29 mouse cellular contexts compared by ENCODE assay signal in the genomic region with DNA sequence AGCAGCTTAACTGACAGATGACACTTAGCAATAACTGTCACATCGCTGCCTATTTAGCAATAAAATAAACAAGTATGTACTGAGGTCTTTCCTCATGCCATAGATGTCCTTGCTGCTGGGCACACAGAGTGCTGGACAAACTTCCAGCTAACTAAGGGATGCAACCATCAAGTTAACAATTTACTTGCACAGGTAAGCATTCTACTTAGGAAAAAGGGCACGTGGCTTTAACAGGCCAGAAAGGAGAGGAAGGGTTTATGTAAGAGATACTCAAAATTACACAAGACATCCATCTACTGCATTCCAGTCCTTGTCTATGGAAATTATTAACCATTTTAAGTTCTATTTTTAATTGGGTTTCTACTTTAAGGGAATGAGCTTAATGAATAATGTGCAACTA. TPM values are rescaled to one million over a fixed set of nuclear protein-coding genes. Genes with fewer than 3 reads are reported as not detected.
DNase-seq lines count a peak whose midpoint lies in the region; ATAC-seq and TF ChIP-seq lines count a peak whose summit lies in the region.
"Had no signal": no experiment of that assay in that cellular context is flagged by ENCODE, and none has a peak within 500 bp of the region (broad histone marks: within the 10 kb centered on the region; RNA-seq: fewer than 3 reads in every experiment).

No protein-coding gene starts in this region.

- no peak for TF ChIP-seq POLR2A in liver, adult 2 months (IDR thresholded peaks at IDR 0.05; ENCODE audit: extremely low read depth, insufficient read depth, low read length)
- no peak for TF ChIP-seq POLR2A in kidney, adult 2 months (IDR thresholded peaks at IDR 0.05; ENCODE audit: low read depth, low read length)

- ATAC-seq in liver, embryonic 11.5 days (replicated peaks; ENCODE audit: low FRiP score) = no peak
- ATAC-seq in Patski = peak; percentile 60
- ATAC-seq in midbrain, embryonic 11.5 days (ENCODE audit: low FRiP score) = no peak

- H3K27me3 ChIP-seq in liver, adult 2 months (ENCODE audit: control insufficient read depth, insufficient read depth, low read length) = no peaks in the 10 kb centered on the region
- H3K27me3 ChIP-seq in liver, embryonic 11.5 days (replicated peaks; ENCODE audit: control insufficient read depth, insufficient read depth, low read length) = no peaks in the 10 kb centered on the region
- no peaks in the 10 kb centered on the region for H3K27me3 ChIP-seq in Patski
- no peaks in the 10 kb centered on the region for H3K27me3 ChIP-seq in kidney, adult 2 months (replicated peaks; ENCODE audit: control insufficient read depth, insufficient read depth, low read length)
- H3K27me3 ChIP-seq in midbrain, embryonic 11.5 days (ENCODE audit: control insufficient read depth, insufficient read depth, low read length) = no peaks in the 10 kb centered on the region
- H3K27me3 ChIP-seq: CH12.LX; embryonic facial prominence, embryonic 12.5 days; hindbrain, embryonic 15.5 days; limb, embryonic 12.5 days; neural tube, embryonic 15.5 days had no signal

- POLR2A ChIA-PET in Patski (lab: Charles Lee) = no interaction called here

- peaks cover 37% of the 10 kb centered on the region for H3K4me1 ChIP-seq in liver, adult 2 months (ENCODE audit: control insufficient read depth, insufficient read depth, low read length)
- no peaks in the 10 kb centered on the region for H3K4me1 ChIP-seq in liver, embryonic 11.5 days (replicated peaks; ENCODE audit: control insufficient read depth, insufficient read depth, low read length)
- H3K4me1 ChIP-seq in kidney, adult 2 months (ENCODE audit: control insufficient read depth, insufficient read depth, low read length) = peaks cover 38% of the 10 kb centered on the region
- H3K4me1 ChIP-seq in midbrain, embryonic 11.5 days (ENCODE audit: control insufficient read depth, insufficient read depth, low read length) = no peaks in the 10 kb centered on the region
- H3K4me1 ChIP-seq: embryonic facial prominence, embryonic 12.5 days; limb, embryonic 12.5 days had no signal

- CTCF ChIA-PET in Patski (lab: Charles Lee) = interaction anchor here (1.2 to 1.3 kb wide), 2 partner anchors 10 to 22 kb away, joined by 3 to 5 read pairs; no protein-coding TSS in a partner anchor

- peaks cover 38% of the 10 kb centered on the region for H3K79me2 ChIP-seq in liver, adult 2 months (ENCODE audit: control insufficient read depth, insufficient read depth, low read length)

- WGBS in liver, adult 2 months = 28% methylated on average over 2 of the region's 2 CpGs
- 80% methylated on average over 2 of the region's 2 CpGs for WGBS in liver, embryonic 11.5 days
- 31% methylated on average over 2 of the region's 2 CpGs for WGBS in kidney, adult 2 months
- WGBS in midbrain, embryonic 11.5 days = 95% methylated on average over 2 of the region's 2 CpGs

- no peak overlapping the region for H3K4me2 ChIP-seq in liver, embryonic 11.5 days
- no peak overlapping the region for H3K4me2 ChIP-seq in midbrain, embryonic 11.5 days
- H3K4me2 ChIP-seq: embryonic facial prominence, embryonic 12.5 days; hindbrain, embryonic 15.5 days; limb, embryonic 12.5 days; neural tube, embryonic 15.5 days had no signal

- no peak overlapping the region for H3K9ac ChIP-seq in liver, adult 2 months (ENCODE audit: low read depth, low read length)
- no peak overlapping the region for H3K9ac ChIP-seq in liver, embryonic 11.5 days (ENCODE audit: low read depth, low read length)
- H3K9ac ChIP-seq in midbrain, embryonic 11.5 days (ENCODE audit: low read length) = no peak overlapping the region
- H3K9ac ChIP-seq: embryonic facial prominence, embryonic 12.5 days; hindbrain, embryonic 15.5 days; limb, embryonic 12.5 days; neural tube, embryonic 15.5 days had no signal

- peak; percentile 100 for DNase-seq in liver, adult 2 months (ENCODE audit: extremely low read depth, low read depth, low spot score)
- no peak for DNase-seq in liver, embryonic 11.5 days (ENCODE audit: low spot score)
- no peak for DNase-seq in Patski (ENCODE audit: low read depth, low spot score)
- peak; percentile 92 for DNase-seq in kidney, adult 2 months
- DNase-seq in kidney, postnatal 10 days = peak; percentile 40
- DNase-seq in urinary bladder, postnatal 25 days (ENCODE audit: low spot score) = no peak
- DNase-seq in midbrain, embryonic 11.5 days (ENCODE audit: low spot score, missing footprints) = no peak
- DNase-seq in gastrocnemius, postnatal 4 days (ENCODE audit: low spot score in 2 of 2) = no peak
- DNase-seq: adrenal gland, adult 8-10 months; B cell, adult 2 months; cerebellum, adult 2 months; cerebellum, postnatal 25 days; gastrocnemius, postnatal 36 days; lung, adult 2 months; right cerebral cortex, postnatal 14 days; thymus, adult 2 months had no signal

- H3K9me3 ChIP-seq in liver, embryonic 11.5 days (ENCODE audit: control insufficient read depth, low read length) = no peaks in the 10 kb centered on the region
- no peaks in the 10 kb centered on the region for H3K9me3 ChIP-seq in midbrain, embryonic 11.5 days (ENCODE audit: control insufficient read depth, low read length)
- H3K9me3 ChIP-seq: embryonic facial prominence, embryonic 12.5 days; G1E; hindbrain, embryonic 15.5 days; limb, embryonic 12.5 days; midbrain, embryonic 10.5 days; neural tube, embryonic 15.5 days had no signal

- peak overlapping the region; percentile 99 for H3K27ac ChIP-seq in liver, adult 2 months (replicated peaks; ENCODE audit: insufficient read depth, low read depth, low read length)
- H3K27ac ChIP-seq in liver, embryonic 11.5 days (ENCODE audit: low read depth, low read length) = no peak overlapping the region
- peak overlapping the region; percentile 99 for H3K27ac ChIP-seq in kidney, adult 2 months (ENCODE audit: insufficient read depth, low read depth, low read length)
- no peak overlapping the region for H3K27ac ChIP-seq in midbrain, embryonic 11.5 days (ENCODE audit: low read depth, low read length)
- H3K27ac ChIP-seq: embryonic facial prominence, embryonic 12.5 days; hindbrain, embryonic 15.5 days; limb, embryonic 12.5 days; midbrain, embryonic 10.5 days; neural tube, embryonic 15.5 days; stomach, postnatal 0 days had no signal

- in situ Hi-C loops in Patski (cut with MboI; ENCODE audit: low pct_unique_long_range_greater_than_20kb) = loop anchor here (25.0 kb wide), 1 partner anchor 714 kb away; a partner anchor contains a TSS

- no peak for TF ChIP-seq CTCF in liver, adult 2 months (IDR thresholded peaks at IDR 0.05; ENCODE audit: low read depth, low read length)
- no peak for TF ChIP-seq CTCF in Patski (IDR thresholded peaks at IDR 0.05)
- no peak for TF ChIP-seq CTCF in kidney, adult 2 months (conservative IDR thresholded peaks at IDR 0.05; ENCODE audit: insufficient read depth, insufficient read length, low read depth, low read length)

- peaks cover 9% of the 10 kb centered on the region; the same call in 1 of the 2 replicates for H3K36me3 ChIP-seq in liver, adult 2 months (ENCODE audit: control insufficient read depth, insufficient read depth, low read length)
- no peaks in the 10 kb centered on the region for H3K36me3 ChIP-seq in liver, embryonic 11.5 days (ENCODE audit: control insufficient read depth, insufficient read depth, low read length)
- no peaks in the 10 kb centered on the region; the same call in 1 of the 2 replicates for H3K36me3 ChIP-seq in kidney, adult 2 months (ENCODE audit: control insufficient read depth, insufficient read depth, low read length)
- no peaks in the 10 kb centered on the region for H3K36me3 ChIP-seq in midbrain, embryonic 11.5 days (ENCODE audit: control insufficient read depth, insufficient read depth, low read length)
- H3K36me3 ChIP-seq: neural tube, embryonic 15.5 days had no signal

- H3K4me3 ChIP-seq in liver, adult 2 months (ENCODE audit: insufficient read depth, low read depth, low read length) = no peak overlapping the region
- no peak overlapping the region for H3K4me3 ChIP-seq in liver, embryonic 11.5 days (ENCODE audit: low read depth, low read length)
- H3K4me3 ChIP-seq in kidney, adult 2 months (ENCODE audit: insufficient read depth, low read depth, low read length) = no peak overlapping the region
- H3K4me3 ChIP-seq in midbrain, embryonic 11.5 days (ENCODE audit: low read depth, low read length) = no peak overlapping the region
- H3K4me3 ChIP-seq: embryonic facial prominence, embryonic 12.5 days; hindbrain, embryonic 15.5 days; limb, embryonic 12.5 days; midbrain, embryonic 10.5 days; neural tube, embryonic 15.5 days had no signal

RNA-seq across cellular contexts. Expression of a gene that starts 56.4 kb away (rescaled TPM):
- total RNA-seq in liver, adult 2 months (2014; rRNA removed) = not detected in 2 replicates
- polyA plus RNA-seq in liver, adult 2 months (2012; rRNA removed) = not detected in 2 replicates
- polyA plus RNA-seq in liver, embryonic 11.5 days (2014; fragmentation: Nextera tagmentation; extraction: Ambion mirVana) = not detected in 2 replicates
- not detected for polyA plus RNA-seq in Patski (2021)
- polyA plus RNA-seq in kidney, adult 2 months (2012; rRNA removed) = not detected in 2 replicates
- not detected in 2 replicates for polyA plus RNA-seq in midbrain, embryonic 11.5 days (2014; fragmentation: Nextera tagmentation; extraction: Ambion mirVana)
- total RNA-seq in gastrocnemius, postnatal 4 days (2021) = not detected
- total RNA-seq: adrenal gland, adult 8-10 months; CH12.LX; G1E; gastrocnemius, postnatal 36 days; hematopoietic stem cell, adult 5-6 weeks; left cerebral cortex, postnatal 14 days; midbrain, postnatal 0 days had no signal
- polyA plus RNA-seq: cerebellum, adult 2 months; forebrain, embryonic 11.5 days; G1E; hindbrain, embryonic 15.5 days; intestine, embryonic 14.5 days; limb, embryonic 12.5 days; lung, adult 2 months; midbrain, embryonic 10.5 days; midbrain, postnatal 0 days; neural tube, embryonic 15.5 days; stomach, postnatal 0 days had no signal

Comparison
In these comparisons a context has a peak if more than half of its experiments do, and no peak if none do; other contexts are left out.
1. DNase-seq: peak in liver, adult 2 months (single experiment), kidney, adult 2 months (single experiment) and kidney, postnatal 10 days (single experiment); none in liver, embryonic 11.5 days (single experiment), Patski (single experiment), urinary bladder, postnatal 25 days (single experiment), midbrain, embryonic 11.5 days (single experiment) and gastrocnemius, postnatal 4 days (0 of 2).
2. H3K27ac ChIP-seq: peak in liver, adult 2 months (single experiment) and kidney, adult 2 months (single experiment); none in liver, embryonic 11.5 days (single experiment) and midbrain, embryonic 11.5 days (single experiment).